Mouse (Mus musculus): ENCODE results near the gene Mtch2.

DNA sequence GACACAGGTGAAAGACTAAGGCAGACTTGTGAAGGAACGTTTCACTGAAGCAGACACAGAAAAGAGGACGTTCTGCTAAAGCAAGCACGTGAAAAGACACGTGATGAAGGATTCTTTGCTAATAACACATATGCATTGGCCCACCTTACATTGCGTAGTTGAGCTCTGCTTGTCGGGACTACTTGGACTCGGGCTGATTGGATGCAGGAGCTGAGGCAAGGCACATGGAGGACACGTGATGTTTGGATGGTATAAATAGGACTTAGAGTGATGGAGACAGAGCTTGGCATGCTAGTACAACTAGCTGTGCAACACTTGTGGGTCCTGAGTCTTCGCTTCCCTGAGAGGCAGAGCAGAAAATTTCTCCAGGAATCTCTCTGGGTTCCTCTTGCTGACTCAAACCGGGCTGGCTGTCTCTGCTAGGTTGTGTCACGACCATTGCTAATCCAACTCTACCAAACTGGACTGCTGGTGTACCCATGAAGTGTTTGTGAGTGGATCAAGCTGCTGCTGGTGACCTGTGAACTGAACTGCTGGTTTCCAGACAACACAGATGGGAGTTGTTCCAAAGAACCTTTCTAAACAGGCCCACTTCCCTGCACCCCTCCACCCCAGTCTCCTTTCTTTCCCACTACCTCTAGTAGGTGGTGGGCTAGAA lies 21.3 kb upstream of the Mtch2 start:
- no peak for TF ChIP-seq CTCF (IDR thresholded peaks at IDR 0.05; ENCODE audit: control insufficient read depth, insufficient read depth, insufficient replicate concordance, low read depth, low read length)
- no peak for TF ChIP-seq POLR2A (IDR thresholded peaks at IDR 0.05; ENCODE audit: control insufficient read depth, low read depth, low read length)
